Mouse (Mus musculus): ENCODE measurements around the gene Rcn1. TPM values are rescaled to one million over a fixed set of nuclear protein-coding genes. Genes with fewer than 3 reads are reported as not detected.

Gene Rcn1
- polyA plus RNA-seq, 1 experiment from 2014 or later = 29.5 TPM

GRCm38 (mm10) chr2:105370698-105371097 is 28.4 kb downstream of the Rcn1 start:
- no peak for TF ChIP-seq CTCF (IDR thresholded peaks at IDR 0.05; ENCODE audit: low read depth)
- Histone ChIP-seq H3K4me3 (ENCODE audit: low read depth, low read length) (no peak overlapping the region), H3K4me2 (replicated peaks; ENCODE audit: low read depth) (no peak overlapping the region), H3K36me3 (ENCODE audit: control insufficient read depth, insufficient read depth) (no peaks in the 10 kb centered on the region), H3K4me1 (replicated peaks; ENCODE audit: control insufficient read depth, insufficient read depth, low read length) (no peaks in the 10 kb centered on the region), H3K27ac (ENCODE audit: low read depth, low read length) (no peak overlapping the region), H3K27me3 (replicated peaks; ENCODE audit: control insufficient read depth, insufficient read depth, low read length) (no peaks in the 10 kb centered on the region), H3K9ac (ENCODE audit: low read depth, low read length) (no peak overlapping the region), H3K9me3 (ENCODE audit: control insufficient read depth) (no peaks in the 10 kb centered on the region)
- WGBS = 39% methylated on average over 14 of the region's 14 CpGs
- no peak for ATAC-seq

DNA sequence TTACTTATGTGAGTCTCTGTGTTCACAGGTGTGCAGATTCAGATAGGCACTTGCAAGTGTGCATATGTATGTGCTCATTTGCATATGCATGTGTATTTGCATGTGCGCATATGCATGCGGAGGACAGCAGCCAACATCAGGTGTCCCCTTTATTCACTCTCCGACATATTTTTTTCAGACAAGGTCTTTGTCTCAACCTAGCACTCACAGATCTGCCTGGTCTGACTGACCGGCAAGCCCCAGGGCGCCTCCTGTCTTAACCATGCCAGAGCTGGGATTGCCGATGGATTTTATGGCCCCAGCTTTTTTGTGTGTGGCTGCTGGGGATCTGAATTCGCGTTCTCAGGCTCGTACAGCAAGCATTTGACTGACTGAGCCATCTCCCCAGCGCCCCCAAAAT is 28.9 kb downstream of the Rcn1 start:
- 17% methylated on average over 10 of the region's 10 CpGs for WGBS
- TF ChIP-seq CTCF (IDR thresholded peaks at IDR 0.05; ENCODE audit: low read depth) = no peak
- H3K9me3 ChIP-seq (ENCODE audit: control insufficient read depth) = no peaks in the 10 kb centered on the region
- H3K4me1 ChIP-seq (replicated peaks; ENCODE audit: control insufficient read depth, insufficient read depth, low read length) = no peaks in the 10 kb centered on the region
- no peak overlapping the region for H3K4me2 ChIP-seq (replicated peaks; ENCODE audit: low read depth)
- H3K36me3 ChIP-seq (ENCODE audit: control insufficient read depth, insufficient read depth) = no peaks in the 10 kb centered on the region
- ATAC-seq = no peak
- no peak overlapping the region for H3K27ac ChIP-seq (ENCODE audit: low read depth, low read length)
- H3K27me3 ChIP-seq (replicated peaks; ENCODE audit: control insufficient read depth, insufficient read depth, low read length) = no peaks in the 10 kb centered on the region
- H3K9ac ChIP-seq (ENCODE audit: low read depth, low read length) = no peak overlapping the region
- no peak overlapping the region for H3K4me3 ChIP-seq (ENCODE audit: low read depth, low read length)

DNA sequence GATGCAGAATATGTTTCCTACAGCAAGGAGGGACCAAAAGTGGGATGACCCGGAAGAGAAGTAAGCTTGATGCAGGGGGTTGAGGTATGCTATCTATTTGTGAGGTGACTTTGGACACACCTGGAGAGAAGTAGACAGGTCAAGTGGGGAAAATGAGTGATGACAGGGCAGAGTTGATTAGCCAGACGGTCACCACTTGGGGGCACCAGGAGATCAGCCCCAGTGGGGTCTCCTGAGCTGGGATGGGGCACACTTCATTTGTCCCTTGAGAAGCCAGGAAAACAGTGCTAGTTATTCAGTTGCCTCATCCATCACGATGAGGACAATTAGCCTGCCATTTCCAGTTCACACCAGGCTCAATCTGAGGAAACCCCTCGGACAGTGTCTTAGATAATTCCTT is 31.5 kb downstream of the Rcn1 start:
- Histone ChIP-seq H3K27ac (ENCODE audit: low read depth, low read length) (no peak overlapping the region), H3K4me3 (ENCODE audit: low read depth, low read length) (no peak overlapping the region), H3K4me1 (replicated peaks; ENCODE audit: control insufficient read depth, insufficient read depth, low read length) (no peaks in the 10 kb centered on the region), H3K9me3 (ENCODE audit: control insufficient read depth) (no peaks in the 10 kb centered on the region), H3K9ac (ENCODE audit: low read depth, low read length) (no peak overlapping the region), H3K4me2 (replicated peaks; ENCODE audit: low read depth) (no peak overlapping the region), H3K36me3 (ENCODE audit: control insufficient read depth, insufficient read depth) (no peaks in the 10 kb centered on the region), H3K27me3 (replicated peaks; ENCODE audit: control insufficient read depth, insufficient read depth, low read length) (no peaks in the 10 kb centered on the region)
- WGBS = 36% methylated on average over 4 of the region's 4 CpGs
- TF ChIP-seq CTCF (IDR thresholded peaks at IDR 0.05; ENCODE audit: low read depth) = peak; percentile 43
- ATAC-seq = no peak

DNA sequence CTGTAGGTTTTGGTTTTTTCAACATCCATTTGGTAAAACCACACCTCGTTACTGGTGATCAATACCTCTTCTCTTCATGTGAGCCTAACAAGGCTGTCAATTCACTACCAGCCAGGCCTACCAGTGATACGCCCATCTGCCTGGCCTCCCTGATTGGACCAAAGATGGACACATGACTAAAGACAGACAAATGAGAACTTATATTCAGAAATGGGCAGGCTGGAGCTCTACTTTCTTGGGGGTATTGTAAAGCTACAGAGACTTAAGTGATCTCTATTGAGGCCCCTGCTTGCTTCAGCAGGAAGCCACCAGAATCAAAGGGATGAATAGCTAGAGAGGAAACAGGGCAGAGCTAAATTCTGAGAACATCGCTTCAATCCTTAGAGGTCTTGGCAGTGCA is 41.1 kb downstream of the Rcn1 start:
- H3K4me2 ChIP-seq (replicated peaks; ENCODE audit: low read depth) = no peak overlapping the region
- no peaks in the 10 kb centered on the region for H3K27me3 ChIP-seq (replicated peaks; ENCODE audit: control insufficient read depth, insufficient read depth, low read length)
- WGBS = 89% methylated on average over 3 of the region's 3 CpGs
- TF ChIP-seq CTCF (IDR thresholded peaks at IDR 0.05; ENCODE audit: low read depth) = no peak
- H3K27ac ChIP-seq (ENCODE audit: low read depth, low read length) = no peak overlapping the region
- no peaks in the 10 kb centered on the region for H3K4me1 ChIP-seq (replicated peaks; ENCODE audit: control insufficient read depth, insufficient read depth, low read length)
- ATAC-seq = no peak
- H3K36me3 ChIP-seq (ENCODE audit: control insufficient read depth, insufficient read depth) = no peaks in the 10 kb centered on the region
- H3K4me3 ChIP-seq (ENCODE audit: low read depth, low read length) = no peak overlapping the region
- H3K9ac ChIP-seq (ENCODE audit: low read depth, low read length) = no peak overlapping the region
- no peaks in the 10 kb centered on the region for H3K9me3 ChIP-seq (ENCODE audit: control insufficient read depth)

DNA sequence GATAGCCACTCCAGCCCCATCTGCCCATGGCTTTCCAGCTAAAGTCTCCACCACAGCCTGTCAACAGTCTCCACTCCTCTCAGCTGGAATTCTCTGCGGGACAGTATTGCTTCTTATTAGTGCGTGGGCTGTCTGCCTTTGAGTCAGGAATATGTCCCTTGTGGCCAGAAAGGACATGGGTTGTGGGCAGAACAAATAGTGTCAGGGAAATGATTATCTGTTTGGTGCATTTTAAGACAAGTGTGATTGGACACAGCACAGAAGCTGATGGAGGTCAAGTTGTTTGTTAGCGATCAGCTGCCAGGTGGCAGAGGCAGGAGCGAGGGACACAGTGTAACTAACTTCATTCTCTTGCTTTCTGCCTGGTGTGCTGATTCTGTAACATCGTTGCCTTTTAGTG is 42.3 kb downstream of the Rcn1 start:
- Histone ChIP-seq H3K36me3 (ENCODE audit: control insufficient read depth, insufficient read depth) (no peaks in the 10 kb centered on the region), H3K4me3 (ENCODE audit: low read depth, low read length) (no peak overlapping the region), H3K9ac (ENCODE audit: low read depth, low read length) (no peak overlapping the region), H3K27ac (ENCODE audit: low read depth, low read length) (no peak overlapping the region), H3K4me1 (replicated peaks; ENCODE audit: control insufficient read depth, insufficient read depth, low read length) (no peaks in the 10 kb centered on the region), H3K9me3 (ENCODE audit: control insufficient read depth) (no peaks in the 10 kb centered on the region), H3K4me2 (replicated peaks; ENCODE audit: low read depth) (no peak overlapping the region), H3K27me3 (replicated peaks; ENCODE audit: control insufficient read depth, insufficient read depth, low read length) (no peaks in the 10 kb centered on the region)
- ATAC-seq = no peak
- 72% methylated on average over 5 of the region's 5 CpGs for WGBS
- TF ChIP-seq CTCF (IDR thresholded peaks at IDR 0.05; ENCODE audit: low read depth) = no peak

DNA sequence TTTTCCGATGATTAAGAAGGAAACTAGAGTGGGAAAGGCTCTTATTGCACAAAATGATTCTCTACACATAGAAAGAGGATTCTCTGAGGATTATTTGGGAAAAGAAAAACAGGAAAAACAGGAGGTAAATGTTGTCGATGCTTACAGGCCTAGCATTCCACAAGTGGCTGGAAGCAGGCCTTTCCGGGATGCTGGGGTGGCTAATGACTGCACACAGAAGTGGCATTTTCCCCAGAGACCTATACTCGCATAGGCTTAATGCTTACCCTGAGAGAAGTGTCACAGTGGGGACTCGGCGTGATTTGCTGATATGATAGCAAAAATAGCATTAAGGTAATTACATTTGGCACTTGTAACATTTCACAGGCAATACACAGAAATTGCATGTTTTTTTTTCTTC is 50.2 kb downstream of the Rcn1 start:
- H3K27ac ChIP-seq (ENCODE audit: low read depth, low read length) = no peak overlapping the region
- H3K27me3 ChIP-seq (replicated peaks; ENCODE audit: control insufficient read depth, insufficient read depth, low read length) = no peaks in the 10 kb centered on the region
- no peak overlapping the region for H3K9ac ChIP-seq (ENCODE audit: low read depth, low read length)
- H3K4me3 ChIP-seq (ENCODE audit: low read depth, low read length) = no peak overlapping the region
- no peak overlapping the region for H3K4me2 ChIP-seq (replicated peaks; ENCODE audit: low read depth)
- no peak for TF ChIP-seq CTCF (IDR thresholded peaks at IDR 0.05; ENCODE audit: low read depth)
- no peaks in the 10 kb centered on the region for H3K4me1 ChIP-seq (replicated peaks; ENCODE audit: control insufficient read depth, insufficient read depth, low read length)
- H3K9me3 ChIP-seq (ENCODE audit: control insufficient read depth) = no peaks in the 10 kb centered on the region
- 73% methylated on average over 6 of the region's 6 CpGs for WGBS
- no peaks in the 10 kb centered on the region for H3K36me3 ChIP-seq (ENCODE audit: control insufficient read depth, insufficient read depth)
- no peak for ATAC-seq

- Histone ChIP-seq H3K4me3 (ENCODE audit: low read depth, low read length) (no peak overlapping the region), H3K9me3 (ENCODE audit: control insufficient read depth) (no peaks in the 10 kb centered on the region), H3K27ac (ENCODE audit: low read depth, low read length) (no peak overlapping the region), H3K36me3 (ENCODE audit: control insufficient read depth, insufficient read depth) (no peaks in the 10 kb centered on the region), H3K9ac (ENCODE audit: low read depth, low read length) (no peak overlapping the region), H3K4me2 (replicated peaks; ENCODE audit: low read depth) (no peak overlapping the region), H3K4me1 (replicated peaks; ENCODE audit: control insufficient read depth, insufficient read depth, low read length) (no peaks in the 10 kb centered on the region), H3K27me3 (replicated peaks; ENCODE audit: control insufficient read depth, insufficient read depth, low read length) (no peaks in the 10 kb centered on the region)
- 62% methylated on average over 3 of the region's 3 CpGs for WGBS
- TF ChIP-seq CTCF (IDR thresholded peaks at IDR 0.05; ENCODE audit: low read depth) = peak; percentile 43
- ATAC-seq = no peak
Observed at GRCm38 (mm10) chr2:105339993-105340392, 59.1 kb downstream of the Rcn1 start.

Measured in intestine, postnatal 0 days (tissue).